Mouse (Mus musculus): Measurements from ENCODE around the gene Rbpms2. TPM values are rescaled to one million over a fixed set of nuclear protein-coding genes. Genes with fewer than 3 reads are reported as not detected.
"Not testable (repeated sequence)": the region's sequence is repeated elsewhere in the genome, so short reads cannot be mapped to it uniquely, and the experiment has no call there.

Rbpms2 gene
- polyA plus RNA-seq, 1 experiment from 2014 or later, result 7.9 TPM

GRCm38 (mm10) chr9:65644960-65645359 is 15.5 kb downstream of the Rbpms2 start:
- ATAC-seq (ENCODE audit: insufficient number of reproducible peaks, low FRiP score, low TSS enrichment, low read depth), result no peak
- H3K9ac ChIP-seq, result no peak overlapping the region
- 87% methylated on average over 4 of the region's 4 CpGs for WGBS

GRCm38 (mm10) chr9:65645984-65646383 is 16.5 kb downstream of the Rbpms2 start:
- H3K4me3 ChIP-seq, result no peak overlapping the region
- H3K27ac ChIP-seq, result no peak overlapping the region
- H3K4me1 ChIP-seq, result peaks cover 15% of the 10 kb centered on the region
- H3K36me3 ChIP-seq, result no peaks in the 10 kb centered on the region
- H3K9ac ChIP-seq, result no peak overlapping the region
- H3K9me3 ChIP-seq, result no peaks in the 10 kb centered on the region
- 52% methylated on average over 3 of the region's 3 CpGs for WGBS
- ATAC-seq (ENCODE audit: insufficient number of reproducible peaks, low FRiP score, low TSS enrichment, low read depth), result no peak
- no peaks in the 10 kb centered on the region for H3K27me3 ChIP-seq
- no peak overlapping the region for H3K4me2 ChIP-seq

More at GRCm38 (mm10) chr9:65644960-65645359, 15.5 kb downstream of the Rbpms2 start:
- H3K4me1 ChIP-seq, result peaks cover 22% of the 10 kb centered on the region
- H3K4me2 ChIP-seq, result no peak overlapping the region
- no peaks in the 10 kb centered on the region for H3K36me3 ChIP-seq
- no peak overlapping the region for H3K27ac ChIP-seq
- H3K4me3 ChIP-seq, result no peak overlapping the region
- H3K9me3 ChIP-seq, result no peaks in the 10 kb centered on the region
- no peaks in the 10 kb centered on the region for H3K27me3 ChIP-seq

GRCm38 (mm10) chr9:65646782-65647181 is 17.3 kb downstream of the Rbpms2 start:
- Histone ChIP-seq H3K27me3 (no peaks in the 10 kb centered on the region), H3K4me2 (no peak overlapping the region), H3K4me3 (no peak overlapping the region), H3K36me3 (no peaks in the 10 kb centered on the region), H3K9me3 (no peaks in the 10 kb centered on the region), H3K27ac (no peak overlapping the region), H3K9ac (no peak overlapping the region), H3K4me1 (peaks cover 9% of the 10 kb centered on the region)
- ATAC-seq (ENCODE audit: insufficient number of reproducible peaks, low FRiP score, low TSS enrichment, low read depth), result no peak
- WGBS, result 87% methylated on average over 2 of the region's 2 CpGs

- Histone ChIP-seq H3K4me2 (no peak overlapping the region), H3K9me3 (no peaks in the 10 kb centered on the region), H3K9ac (no peak overlapping the region), H3K27me3 (no peaks in the 10 kb centered on the region), H3K27ac (no peak overlapping the region), H3K4me1 (peaks cover 6% of the 10 kb centered on the region), H3K36me3 (no peaks in the 10 kb centered on the region), H3K4me3 (no peak overlapping the region)
- WGBS, result 92% methylated on average over 13 of the region's 13 CpGs
- no peak for ATAC-seq (ENCODE audit: insufficient number of reproducible peaks, low FRiP score, low TSS enrichment, low read depth)
Measured at GRCm38 (mm10) chr9:65648730-65649129, 19.3 kb downstream of the Rbpms2 start.

- Histone ChIP-seq H3K4me2 (no peak overlapping the region), H3K9me3 (no peaks in the 10 kb centered on the region), H3K27ac (no peak overlapping the region), H3K27me3 (no peaks in the 10 kb centered on the region), H3K9ac (no peak overlapping the region), H3K4me3 (no peak overlapping the region), H3K4me1 (peaks cover 6% of the 10 kb centered on the region), H3K36me3 (no peaks in the 10 kb centered on the region)
- ATAC-seq (ENCODE audit: insufficient number of reproducible peaks, low FRiP score, low TSS enrichment, low read depth), result no peak
- 40% methylated on average over 1 of the region's 1 CpGs for whole genome bisulfite sequencing
Measured at GRCm38 (mm10) chr9:65649997-65650396, 20.5 kb downstream of the Rbpms2 start.

- not testable (repeated sequence) for ATAC-seq (ENCODE audit: insufficient number of reproducible peaks, low FRiP score, low TSS enrichment, low read depth); H3K27ac ChIP-seq; H3K4me2 ChIP-seq; H3K9me3 ChIP-seq; H3K4me1 ChIP-seq; H3K36me3 ChIP-seq; H3K4me3 ChIP-seq; H3K9ac ChIP-seq; H3K27me3 ChIP-seq
- WGBS, result 87% methylated on average over 1 of the region's 1 CpGs
Measured at GRCm38 (mm10) chr9:65651957-65652356, 22.5 kb downstream of the Rbpms2 start.

GRCm38 (mm10) chr9:65653741-65654140 is 24.3 kb downstream of the Rbpms2 start:
- H3K36me3 ChIP-seq, result no peaks in the 10 kb centered on the region
- H3K4me1 ChIP-seq, result no peaks in the 10 kb centered on the region
- no peak overlapping the region for H3K4me2 ChIP-seq
- no peaks in the 10 kb centered on the region for H3K27me3 ChIP-seq
- 87% methylated on average over 4 of the region's 4 CpGs for WGBS
- H3K4me3 ChIP-seq, result no peak overlapping the region
- no peak overlapping the region for H3K27ac ChIP-seq
- ATAC-seq (ENCODE audit: insufficient number of reproducible peaks, low FRiP score, low TSS enrichment, low read depth), result no peak
- H3K9me3 ChIP-seq, result no peaks in the 10 kb centered on the region
- H3K9ac ChIP-seq, result no peak overlapping the region

GRCm38 (mm10) chr9:65654700-65655237 is 25.3 kb downstream of the Rbpms2 start:
- Histone ChIP-seq H3K36me3 (no peaks in the 10 kb centered on the region), H3K9me3 (no peaks in the 10 kb centered on the region), H3K27me3 (no peaks in the 10 kb centered on the region), H3K4me3 (no peak overlapping the region), H3K9ac (no peak overlapping the region), H3K4me2 (no peak overlapping the region), H3K27ac (no peak overlapping the region), H3K4me1 (no peaks in the 10 kb centered on the region)
- no peak for ATAC-seq (ENCODE audit: insufficient number of reproducible peaks, low FRiP score, low TSS enrichment, low read depth)
- WGBS, result 85% methylated on average over 3 of the region's 3 CpGs

- H3K4me3 ChIP-seq, result no peak overlapping the region
- no peaks in the 10 kb centered on the region for H3K9me3 ChIP-seq
- H3K27me3 ChIP-seq, result no peaks in the 10 kb centered on the region
- 79% methylated on average over 8 of the region's 8 CpGs for WGBS
- H3K4me1 ChIP-seq, result no peaks in the 10 kb centered on the region
- H3K36me3 ChIP-seq, result no peaks in the 10 kb centered on the region
- ATAC-seq (ENCODE audit: insufficient number of reproducible peaks, low FRiP score, low TSS enrichment, low read depth), result no peak
- H3K9ac ChIP-seq, result no peak overlapping the region
- no peak overlapping the region for H3K27ac ChIP-seq
- H3K4me2 ChIP-seq, result no peak overlapping the region
Measured at GRCm38 (mm10) chr9:65655540-65655939, 26.1 kb downstream of the Rbpms2 start.

- 84% methylated on average over 3 of the region's 3 CpGs for WGBS
Measured at GRCm38 (mm10) chr9:65657218-65657617, 27.8 kb downstream of the Rbpms2 start.

GRCm38 (mm10) chr9:65661029-65661428 is 31.6 kb downstream of the Rbpms2 start:
- Histone ChIP-seq H3K4me3 (no peak overlapping the region), H3K27ac (no peak overlapping the region), H3K36me3 (no peaks in the 10 kb centered on the region), H3K4me1 (0 out of 2 replicates have a peak, but pooled peaks cover 2% of the 10 kb centered on the region), H3K9me3 (no peaks in the 10 kb centered on the region), H3K9ac (no peak overlapping the region), H3K27me3 (no peaks in the 10 kb centered on the region), H3K4me2 (no peak overlapping the region)
- 70% methylated on average over 5 of the region's 5 CpGs for WGBS
- no peak for ATAC-seq (ENCODE audit: insufficient number of reproducible peaks, low FRiP score, low TSS enrichment, low read depth)

More at GRCm38 (mm10) chr9:65657218-65657617, 27.8 kb downstream of the Rbpms2 start:
- H3K27ac ChIP-seq, result no peak overlapping the region
- no peak overlapping the region for H3K4me3 ChIP-seq
- H3K9ac ChIP-seq, result no peak overlapping the region
- no peaks in the 10 kb centered on the region for H3K36me3 ChIP-seq
- H3K4me2 ChIP-seq, result no peak overlapping the region
- H3K4me1 ChIP-seq, result no peaks in the 10 kb centered on the region
- no peaks in the 10 kb centered on the region for H3K9me3 ChIP-seq
- no peak for ATAC-seq (ENCODE audit: insufficient number of reproducible peaks, low FRiP score, low TSS enrichment, low read depth)
- H3K27me3 ChIP-seq, result no peaks in the 10 kb centered on the region

GRCm38 (mm10) chr9:65661493-65661892 is 32.0 kb downstream of the Rbpms2 start:
- Histone ChIP-seq H3K9me3 (no peaks in the 10 kb centered on the region), H3K9ac (no peak overlapping the region), H3K36me3 (no peaks in the 10 kb centered on the region), H3K4me1 (0 out of 2 replicates have a peak, but pooled peaks cover 2% of the 10 kb centered on the region), H3K27ac (no peak overlapping the region), H3K4me2 (no peak overlapping the region), H3K4me3 (no peak overlapping the region), H3K27me3 (no peaks in the 10 kb centered on the region)
- 67% methylated on average over 1 of the region's 1 CpGs for WGBS
- ATAC-seq (ENCODE audit: insufficient number of reproducible peaks, low FRiP score, low TSS enrichment, low read depth), result no peak

GRCm38 (mm10) chr9:65664163-65664562 is 34.7 kb downstream of the Rbpms2 start:
- Histone ChIP-seq H3K4me1 (0 out of 2 replicates have a peak, but pooled peaks cover 2% of the 10 kb centered on the region), H3K9ac (no peak overlapping the region), H3K27me3 (no peaks in the 10 kb centered on the region), H3K4me2 (no peak overlapping the region), H3K27ac (no peak overlapping the region), H3K9me3 (no peaks in the 10 kb centered on the region), H3K4me3 (no peak overlapping the region), H3K36me3 (no peaks in the 10 kb centered on the region)
- WGBS, result 0% methylated on average over 3 of the region's 3 CpGs
- ATAC-seq (ENCODE audit: insufficient number of reproducible peaks, low FRiP score, low TSS enrichment, low read depth), result no peak
